Mouse (Mus musculus) forebrain, embryonic 15.5 days (tissue): ENCODE results near the gene Slc25a43. TPM values are rescaled to one million over a fixed set of nuclear protein-coding genes. Genes with fewer than 3 reads are reported as not detected.
"Not testable (repeated sequence)": the region's sequence is repeated elsewhere in the genome, so short reads cannot be mapped to it uniquely, and the experiment has no call there.

Source experiments
- ATAC-seq: fragments of 200-750 bp; cut with Nextera tagmentation; replicated peaks from 2 replicates; pipeline ENCODE4 v1.8.0; 2017; ENCODE audit warnings: mild to moderate bottlenecking, moderate TSS enrichment, moderate library complexity
- H3K27ac ChIP-seq: fragments of 300-500 bp; sonication (generic); replicated peaks from 2 replicates; pipeline ENCODE4 v1.5.1; 2015; ENCODE audit warnings: mild to moderate bottlenecking, inconsistent platforms
- H3K27me3 ChIP-seq: fragments of 300-500 bp; sonication (generic); 2 replicates; pipeline ENCODE4 v1.6.1; 2015; ENCODE audit warnings: inconsistent platforms
- H3K36me3 ChIP-seq: fragments of 300-500 bp; sonication (generic); 2 replicates; pipeline ENCODE4 v1.6.1; 2015; ENCODE audit warnings: mild to moderate bottlenecking, inconsistent platforms
- H3K4me1 ChIP-seq: fragments of 300-500 bp; sonication (generic); 2 replicates; pipeline ENCODE4 v1.6.1; 2015; ENCODE audit warnings: inconsistent platforms
- H3K4me2 ChIP-seq: fragments of 300-500 bp; sonication (generic); replicated peaks from 2 replicates; pipeline ENCODE4 v1.6.1; 2015; ENCODE audit warnings: mild to moderate bottlenecking, inconsistent platforms
- H3K4me3 ChIP-seq: fragments of 300-500 bp; sonication (generic); 2 replicates; pipeline ENCODE4 v1.5.1; 2015; ENCODE audit warnings: mild to moderate bottlenecking, inconsistent platforms
- H3K9ac ChIP-seq: fragments of 300-500 bp; sonication (generic); replicated peaks from 2 replicates; pipeline ENCODE4 v1.6.1; 2015; ENCODE audit warnings: mild to moderate bottlenecking, inconsistent platforms
- H3K9me3 ChIP-seq: fragments of 300-500 bp; sonication (generic); 2 replicates; pipeline ENCODE4 v1.6.1; 2016; ENCODE audit warnings: inconsistent platforms
- WGBS: fragments of 180-500 bp; shearing (Covaris S2); methylation state at CpG from one replicate; pipeline ENCODE4 v1.1.7; 2015; ENCODE audit warnings: mixed read lengths; 5-methylcytosine and 5-hydroxymethylcytosine counted together
- polyA plus RNA-seq: library from polyadenylated mRNA; unstranded; fragments of >200 nt; fragmentation: Nextera tagmentation; extraction: Ambion mirVana; gene quantifications from 2 replicates; pipeline ENCODE4 v1.2.1, GENCODE M21; 2015

The Slc25a43 gene
- polyA plus RNA-seq, 1 experiment from 2014 or later, result 0.70 TPM

DNA sequence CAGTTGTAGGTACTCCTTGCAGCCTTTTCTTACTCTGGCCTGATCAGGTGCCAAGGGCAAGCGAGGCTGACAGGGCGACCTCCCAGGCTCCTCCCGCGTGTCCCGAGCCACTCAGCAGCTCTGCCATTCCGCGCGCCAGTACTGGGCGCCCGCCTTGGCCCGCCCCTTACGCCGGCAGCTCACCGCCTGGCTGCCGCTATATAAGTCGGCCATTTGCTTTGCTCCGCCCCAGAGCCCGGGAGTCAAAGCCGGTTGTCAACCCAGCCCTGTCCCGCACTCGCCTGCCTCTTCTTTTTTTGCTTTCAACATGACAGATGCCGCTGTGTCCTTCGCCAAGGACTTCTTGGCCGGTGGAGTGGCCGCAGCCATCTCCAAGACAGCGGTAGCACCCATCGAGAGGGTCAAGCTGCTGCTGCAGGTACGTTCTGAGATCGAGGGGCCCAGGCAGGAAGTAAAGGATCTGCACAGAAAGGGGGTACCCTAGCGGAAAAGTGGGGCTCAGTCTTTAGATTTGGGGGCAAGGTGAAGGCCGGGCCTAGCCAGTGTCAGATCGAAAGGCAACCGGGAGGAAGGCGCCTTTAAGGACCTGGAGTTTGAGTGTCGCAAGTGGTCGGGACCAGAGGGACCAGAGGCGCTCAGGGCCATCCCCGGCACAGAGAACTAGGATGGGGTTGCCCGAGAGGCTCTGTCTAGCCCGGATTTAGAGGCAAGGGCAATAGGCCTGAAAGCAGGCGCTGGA is 52.1 kb downstream of the Slc25a43 start, which contains the start of gene Slc25a5:
Slc25a5 (plus strand) TSS at position 228 of the 739 bp plus-strand sequence.
- 22% methylated on average over 41 of the region's 41 CpGs for WGBS
- Histone ChIP-seq H3K4me1 (peaks cover 6% of the 10 kb centered on the region; the same call in 1 of the 2 replicates), H3K4me3 (peak within 1 kb of the TSS; percentile 55), H3K27ac (peak within 1 kb of the TSS; percentile 87), H3K9ac (peak within 1 kb of the TSS; percentile 62), H3K27me3 (no peaks in the 10 kb centered on the region), H3K36me3 (peaks cover 7% of the 10 kb centered on the region; the same call in 1 of the 2 replicates), H3K9me3 (no peaks in the 10 kb centered on the region), H3K4me2 (peak within 1 kb of the TSS; percentile 46)
- ATAC-seq, result peak; percentile 97

DNA sequence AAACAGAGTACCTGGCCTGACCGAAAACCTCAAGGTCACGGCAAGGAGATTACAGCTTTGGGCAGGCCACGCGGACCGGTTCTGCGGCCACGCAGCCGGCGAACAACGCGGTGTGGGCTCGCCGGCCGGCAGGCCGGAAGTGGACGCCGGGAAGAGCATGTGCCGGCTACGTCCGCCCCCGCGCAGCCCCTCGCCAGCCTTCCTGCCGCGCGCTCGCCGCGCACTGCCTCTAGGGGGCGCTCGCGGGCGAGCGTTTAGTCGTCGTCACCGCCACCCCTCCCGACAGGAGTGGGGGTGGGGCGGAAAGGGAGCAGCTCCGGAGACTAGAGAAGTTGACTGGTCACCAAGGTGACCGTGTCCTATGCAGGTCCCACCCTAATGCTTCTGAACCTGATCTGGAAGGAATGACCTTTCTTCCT is 52.7 kb downstream of the Slc25a43 start:
- Histone ChIP-seq H3K9ac (peak overlapping the region; percentile 62), H3K9me3 (no peaks in the 10 kb centered on the region), H3K4me3 (peak overlapping the region; percentile 55), H3K4me2 (peak overlapping the region; percentile 46), H3K36me3 (peaks cover 7% of the 10 kb centered on the region; the same call in 1 of the 2 replicates), H3K4me1 (peaks cover 6% of the 10 kb centered on the region; the same call in 1 of the 2 replicates), H3K27ac (peak overlapping the region; percentile 87), H3K27me3 (no peaks in the 10 kb centered on the region)
- peak; percentile 85 for ATAC-seq
- WGBS, result 28% methylated on average over 40 of the region's 41 CpGs

DNA sequence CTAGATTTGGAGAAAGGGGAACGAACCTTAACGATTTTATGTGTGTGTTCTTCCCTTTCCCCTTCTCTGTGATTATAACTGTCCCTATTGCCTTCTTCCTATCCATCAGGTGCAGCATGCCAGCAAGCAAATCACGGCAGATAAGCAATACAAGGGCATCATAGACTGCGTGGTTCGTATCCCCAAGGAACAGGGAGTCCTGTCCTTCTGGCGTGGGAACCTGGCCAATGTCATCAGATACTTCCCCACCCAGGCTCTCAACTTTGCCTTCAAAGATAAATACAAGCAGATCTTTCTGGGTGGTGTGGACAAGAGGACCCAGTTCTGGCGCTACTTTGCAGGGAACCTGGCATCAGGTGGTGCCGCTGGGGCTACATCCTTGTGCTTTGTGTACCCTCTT is 53.3 kb downstream of the Slc25a43 start:
- Histone ChIP-seq H3K4me3 (peak overlapping the region; percentile 55), H3K9ac (peak overlapping the region; percentile 62), H3K4me2 (peak overlapping the region; percentile 46), H3K27ac (peak overlapping the region; percentile 87; the same call in 1 of the 2 replicates)
- not testable (repeated sequence) for H3K36me3 ChIP-seq, H3K27me3 ChIP-seq, ATAC-seq, H3K4me1 ChIP-seq, H3K9me3 ChIP-seq
- WGBS, result 76% methylated on average over 8 of the region's 8 CpGs

DNA sequence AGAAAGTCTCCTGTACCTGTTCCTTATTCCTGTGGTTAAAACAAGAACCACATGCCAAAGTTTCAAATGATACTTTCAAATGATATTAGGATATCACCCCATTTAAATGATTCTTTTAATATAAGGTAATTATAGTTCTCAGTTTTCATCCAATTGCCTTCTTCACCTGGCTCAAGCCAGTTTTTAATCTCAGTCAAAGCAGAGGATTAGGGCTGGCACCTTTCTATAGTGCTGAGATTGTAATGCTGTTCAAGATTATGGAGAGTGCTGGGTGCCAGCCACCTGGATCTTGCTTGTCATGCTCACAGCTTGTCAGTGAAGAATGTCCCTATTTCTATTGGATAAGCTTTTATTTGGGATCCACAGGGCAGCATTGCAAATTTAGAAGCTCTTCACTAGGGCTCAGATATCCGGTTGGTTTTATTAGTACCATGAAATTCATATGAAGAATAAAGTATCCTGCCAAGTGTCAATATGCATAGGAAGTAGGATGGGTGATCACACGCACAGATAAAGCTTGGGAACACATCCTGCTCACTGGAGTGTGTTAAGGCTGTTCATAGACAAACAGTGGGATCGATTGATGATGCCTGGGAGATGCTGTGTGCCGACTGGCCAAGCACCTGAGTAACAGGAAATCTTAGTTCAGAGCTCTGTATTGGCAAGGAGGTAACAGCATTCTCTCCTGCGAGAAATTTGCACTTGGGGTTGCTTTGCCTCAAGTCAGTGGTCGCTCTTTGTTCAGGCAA is 55.8 kb downstream of the Slc25a43 start:
- H3K4me1 ChIP-seq, result peaks cover 6% of the 10 kb centered on the region; the same call in 1 of the 2 replicates
- no peak overlapping the region for H3K27ac ChIP-seq
- no peak overlapping the region for H3K4me3 ChIP-seq
- peaks cover 7% of the 10 kb centered on the region; the same call in 1 of the 2 replicates for H3K36me3 ChIP-seq
- H3K4me2 ChIP-seq, result no peak overlapping the region
- ATAC-seq, result no peak
- no peaks in the 10 kb centered on the region for H3K9me3 ChIP-seq
- H3K27me3 ChIP-seq, result no peaks in the 10 kb centered on the region
- 55% methylated on average over 6 of the region's 6 CpGs for WGBS
- H3K9ac ChIP-seq, result no peak overlapping the region

GRCm38 (mm10) chrX:36803189-36803588 is 59.7 kb downstream of the Slc25a43 start:
- Histone ChIP-seq H3K4me3 (no peak overlapping the region), H3K27ac (no peak overlapping the region), H3K9me3 (no peaks in the 10 kb centered on the region), H3K27me3 (no peaks in the 10 kb centered on the region), H3K36me3 (peaks cover 2% of the 10 kb centered on the region; the same call in 1 of the 2 replicates), H3K9ac (no peak overlapping the region), H3K4me1 (peaks cover 7% of the 10 kb centered on the region), H3K4me2 (no peak overlapping the region)
- 83% methylated on average over 5 of the region's 5 CpGs for WGBS
- no peak for ATAC-seq

- Histone ChIP-seq H3K4me2 (no peak overlapping the region), H3K4me3 (no peak overlapping the region), H3K4me1 (peaks cover 7% of the 10 kb centered on the region), H3K27me3 (no peaks in the 10 kb centered on the region), H3K36me3 (no peaks in the 10 kb centered on the region), H3K9ac (no peak overlapping the region), H3K27ac (no peak overlapping the region), H3K9me3 (no peaks in the 10 kb centered on the region)
- no peak for ATAC-seq
- WGBS, result 71% methylated on average over 5 of the region's 5 CpGs
Observed at GRCm38 (mm10) chrX:36804196-36804595, 60.7 kb downstream of the Slc25a43 start.

GRCm38 (mm10) chrX:36805466-36806235 is 62.2 kb downstream of the Slc25a43 start:
- ATAC-seq, result no peak
- Histone ChIP-seq H3K9ac (no peak overlapping the region), H3K27me3 (no peaks in the 10 kb centered on the region), H3K36me3 (no peaks in the 10 kb centered on the region), H3K4me1 (peaks cover 7% of the 10 kb centered on the region), H3K4me2 (no peak overlapping the region), H3K9me3 (no peaks in the 10 kb centered on the region), H3K4me3 (no peak overlapping the region), H3K27ac (no peak overlapping the region)
- WGBS, result 46% methylated on average over 5 of the region's 5 CpGs

DNA sequence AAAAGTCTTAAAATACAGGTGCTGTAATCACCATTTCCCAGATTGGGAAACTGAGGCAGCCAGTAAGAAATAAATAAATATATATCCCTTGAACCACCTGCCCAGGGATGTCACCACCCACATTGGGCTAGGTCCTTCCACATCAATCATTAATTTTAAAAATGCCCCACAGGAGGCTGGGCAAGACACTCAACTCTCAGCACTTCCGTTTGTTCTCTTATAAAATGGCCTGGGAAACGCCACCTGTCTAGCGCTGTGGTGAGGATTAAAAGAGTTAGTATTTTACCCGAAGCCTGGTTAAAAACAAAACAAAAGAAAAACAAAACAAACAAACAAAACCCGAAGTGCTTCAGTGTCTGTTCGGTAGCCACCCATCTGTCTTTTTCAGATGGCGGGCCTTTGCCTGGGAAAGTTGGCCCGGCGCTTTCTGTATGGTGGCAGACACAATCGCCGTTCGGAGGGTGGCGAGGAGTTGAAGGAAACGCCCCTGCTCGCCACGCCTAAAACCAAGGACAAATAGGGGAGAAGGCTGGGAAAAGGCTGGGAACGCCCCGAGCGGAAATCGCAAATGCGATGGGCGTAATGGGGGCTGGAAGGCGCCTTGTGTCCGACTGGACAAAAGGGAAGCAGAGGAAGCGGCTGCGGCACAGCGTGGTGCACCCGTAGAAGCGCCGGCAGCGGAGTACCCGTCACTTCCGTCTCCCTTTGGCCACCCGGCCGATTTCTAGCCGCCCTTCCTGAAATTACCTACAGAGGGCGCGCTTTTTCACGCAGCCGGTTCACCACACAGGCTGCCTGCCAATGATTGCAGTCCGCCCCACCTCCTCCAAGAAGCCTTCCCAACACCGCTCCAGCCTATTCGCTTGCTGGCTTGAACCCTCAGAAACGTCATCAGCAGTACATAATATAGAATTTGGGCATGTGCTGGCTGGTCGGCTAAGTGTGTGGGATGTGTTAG is 64.2 kb downstream of the Slc25a43 start:
- ATAC-seq, result peak; percentile 91
- Histone ChIP-seq H3K4me1 (peaks cover 7% of the 10 kb centered on the region), H3K4me2 (peak overlapping the region; percentile 47), H3K27me3 (no peaks in the 10 kb centered on the region), H3K9ac (peak overlapping the region; percentile 47), H3K4me3 (peak overlapping the region; percentile 43), H3K27ac (peak overlapping the region; percentile 86), H3K36me3 (no peaks in the 10 kb centered on the region), H3K9me3 (no peaks in the 10 kb centered on the region)
- 31% methylated on average over 44 of the region's 45 CpGs for WGBS

GRCm38 (mm10) chrX:36808318-36808683 is 64.8 kb downstream of the Slc25a43 start:
- 75% methylated on average over 6 of the region's 6 CpGs for WGBS
- Histone ChIP-seq H3K9ac (no peak overlapping the region), H3K4me1 (peaks cover 7% of the 10 kb centered on the region), H3K36me3 (no peaks in the 10 kb centered on the region), H3K9me3 (no peaks in the 10 kb centered on the region), H3K4me3 (peak overlapping the region; percentile 43), H3K4me2 (peak overlapping the region; percentile 47), H3K27me3 (no peaks in the 10 kb centered on the region), H3K27ac (peak overlapping the region; percentile 86)
- peak; percentile 44 for ATAC-seq

DNA sequence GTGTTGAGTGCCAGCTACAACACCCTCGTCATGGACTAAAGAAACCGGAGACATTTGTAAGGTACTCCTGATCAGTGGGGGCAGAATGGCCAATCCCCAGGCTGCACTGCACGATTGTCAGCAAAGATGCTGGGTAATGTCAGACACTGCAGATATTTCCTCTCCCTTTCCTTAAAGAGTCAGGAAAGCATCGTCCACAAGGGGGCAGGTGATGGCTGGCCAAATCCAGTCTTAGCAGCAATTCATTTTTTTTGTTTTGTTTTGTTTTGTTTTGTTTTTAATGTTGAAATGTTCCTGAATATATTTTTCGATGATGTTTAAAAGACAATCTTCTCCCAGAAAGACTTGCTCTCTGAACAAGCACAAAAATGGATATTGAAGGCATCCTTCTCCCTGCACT is 67.9 kb downstream of the Slc25a43 start:
- Histone ChIP-seq H3K9me3 (no peaks in the 10 kb centered on the region), H3K4me3 (no peak overlapping the region), H3K36me3 (no peaks in the 10 kb centered on the region), H3K4me1 (peaks cover 9% of the 10 kb centered on the region), H3K27ac (no peak overlapping the region), H3K4me2 (no peak overlapping the region), H3K9ac (no peak overlapping the region), H3K27me3 (no peaks in the 10 kb centered on the region)
- 34% methylated on average over 5 of the region's 5 CpGs for WGBS
- ATAC-seq, result no peak
